Mouse (Mus musculus) neutrophil, adult 83 days (primary cell): Measurements from ENCODE around the gene Efl1. TPM values are rescaled to one million over a fixed set of nuclear protein-coding genes. Genes with fewer than 3 reads are reported as not detected.

Source experiments
- total RNA-seq, 2 experiments: library from RNA; stranded (reverse); gene quantifications; one replicate each; pipeline ENCODE4 v1.2.4; 2023

The Efl1 gene
- total RNA-seq: 10 to 100 TPM; 11.5 to 11.7 TPM

DNA sequence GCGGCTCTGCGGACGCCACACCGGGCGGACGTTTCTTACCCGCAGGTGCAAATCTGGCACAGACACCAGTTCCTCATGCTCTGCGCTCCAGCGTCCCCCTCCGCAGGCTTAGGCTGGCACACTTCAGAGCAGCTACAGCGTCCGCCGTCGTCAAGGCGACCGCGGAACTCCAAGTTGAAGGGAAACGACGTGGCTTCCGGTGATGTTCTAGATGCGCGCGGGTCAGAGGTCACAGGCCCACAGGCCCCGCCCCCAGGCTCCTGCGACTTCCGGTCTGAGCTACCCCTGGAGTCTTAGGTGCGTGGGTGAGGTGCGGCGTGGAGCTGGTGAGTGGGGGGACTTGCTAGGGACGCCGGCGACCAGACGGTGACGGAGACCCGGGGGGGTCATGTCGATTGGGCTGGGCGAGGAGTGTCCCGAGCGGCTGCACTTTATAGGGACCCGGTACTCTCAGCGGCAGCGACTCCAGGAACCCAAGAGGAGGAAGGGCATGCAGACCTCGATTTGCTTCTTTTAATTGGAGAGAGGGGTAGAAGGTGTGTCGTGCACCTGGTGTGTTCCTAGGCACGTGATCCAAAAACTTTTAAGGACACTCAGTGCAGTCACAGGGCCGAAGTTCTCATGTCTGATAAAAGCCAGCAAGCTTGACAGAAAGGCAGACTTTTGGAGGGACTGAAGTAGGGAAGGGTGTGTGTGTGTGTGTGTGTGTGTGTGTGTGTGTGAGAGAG is at the start of gene Efl1, which contains the start of gene Saxo2:
Gene Efl1 (plus strand): TSS at position 262 of the 728 bp plus-strand sequence.
Gene Saxo2 (minus strand): TSS at position 176 of the 728 bp plus-strand sequence.

Other genes with a start within 250 kb of the Efl1 start
- gene Saxo2, start 86 bp upstream of the Efl1 start, total RNA-seq: not detected
- gene Mex3b, start 218.7 kb downstream of the Efl1 start, total RNA-seq: 1 to 10 TPM; 2.1 TPM